Mouse (Mus musculus): ENCODE results near the gene Dpysl5.

Dpysl5 gene

GRCm38 (mm10) chr5:30701866-30702265 is 9.5 kb upstream of the Dpysl5 start:
- in situ Hi-C loops (cut with MboI; ENCODE audit: low sequenced_read_pairs) = loop anchor here (10.0 kb wide), 1 partner anchor 73 kb away; no protein-coding TSS in a partner anchor

- in situ Hi-C loops (cut with MboI; ENCODE audit: low sequenced_read_pairs) = loop anchor here (5.0 to 10.0 kb wide), 2 partner anchors 65 to 87 kb away; no protein-coding TSS in a partner anchor
These were observed 1.5 kb upstream of the Dpysl5 start for GRCm38 (mm10) chr5:30709744-30710383.

- in situ Hi-C loops (cut with MboI; ENCODE audit: low sequenced_read_pairs) = loop anchor here (5.0 kb wide), 1 partner anchor 87 kb away; no protein-coding TSS in a partner anchor
These were observed 878 bp upstream of the Dpysl5 start for GRCm38 (mm10) chr5:30710486-30710885.

GRCm38 (mm10) chr5:30712002-30712390 is 632 bp downstream of the Dpysl5 start:
- in situ Hi-C loops (cut with MboI; ENCODE audit: low sequenced_read_pairs) = loop anchor here (5.0 kb wide), 1 partner anchor 85 kb away; no protein-coding TSS in a partner anchor

DNA sequence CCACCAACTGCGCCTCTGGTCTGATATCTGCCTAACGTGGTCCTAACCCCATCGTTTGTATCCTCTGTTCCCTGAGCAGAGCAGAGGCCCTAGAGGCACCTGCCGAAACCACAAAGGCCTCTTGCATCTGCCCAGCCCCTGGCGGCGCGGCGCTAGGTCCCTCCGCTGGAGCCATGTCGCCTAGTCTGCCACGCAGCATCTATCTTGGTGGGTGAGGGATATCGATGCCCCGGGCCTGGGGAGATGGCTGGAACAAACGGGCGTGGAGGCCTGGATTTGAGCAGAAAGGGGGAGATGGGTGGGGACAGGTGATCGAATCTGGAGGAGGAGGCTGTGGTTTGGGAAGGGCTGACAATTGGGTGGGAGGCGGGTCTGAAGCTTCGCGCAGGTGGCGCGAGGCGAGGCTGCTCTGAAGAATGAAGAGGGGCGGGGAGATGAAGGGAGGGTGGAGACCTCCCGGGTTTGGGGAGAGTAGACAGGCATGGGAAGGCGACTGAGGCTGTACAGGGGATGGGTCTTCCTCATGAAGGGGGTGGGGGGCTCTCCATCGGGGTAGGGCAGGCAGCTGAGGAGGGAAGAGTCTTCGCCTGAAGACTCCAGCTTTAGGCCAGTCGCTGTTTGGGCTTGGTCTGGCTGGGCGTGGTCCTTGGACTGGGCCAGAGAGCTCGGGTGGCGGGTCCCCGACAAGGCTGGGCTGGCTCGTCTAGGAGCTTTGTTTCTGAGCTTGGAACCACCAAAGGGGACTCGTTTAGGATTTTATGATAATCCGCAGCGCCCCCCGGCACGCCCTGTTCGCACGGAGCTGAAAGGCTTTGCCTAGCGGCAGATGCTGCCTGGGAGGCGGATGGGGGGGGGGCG is 1.3 kb downstream of the Dpysl5 start:
- in situ Hi-C loops (cut with MboI; ENCODE audit: low sequenced_read_pairs) = loop anchor here (5.0 kb wide), 1 partner anchor 85 kb away; no protein-coding TSS in a partner anchor

- in situ Hi-C loops (cut with MboI; ENCODE audit: low sequenced_read_pairs) = loop anchor here (5.0 kb wide), 1 partner anchor 84 kb away; no protein-coding TSS in a partner anchor
These were observed 1.9 kb downstream of the Dpysl5 start for GRCm38 (mm10) chr5:30713299-30713675.

DNA sequence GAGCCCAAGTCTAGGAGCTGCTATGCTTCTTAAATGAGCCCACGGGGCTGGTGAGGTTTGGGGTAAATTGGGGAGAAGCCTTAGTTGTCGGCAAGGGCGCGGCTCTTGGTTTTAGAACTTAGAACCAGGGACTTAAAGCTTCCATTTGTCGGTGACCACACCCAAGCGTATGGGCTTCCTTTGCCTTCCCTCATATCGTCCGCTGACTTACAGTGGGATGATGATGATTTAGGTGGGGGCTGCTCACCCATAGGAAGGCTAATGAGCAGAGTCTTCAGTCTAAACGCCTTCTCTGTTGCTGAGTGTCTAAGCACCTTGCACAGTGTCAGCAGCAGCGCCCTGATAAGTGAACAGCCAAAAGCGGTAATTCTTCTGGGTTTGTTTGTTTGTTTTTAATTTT is 2.3 kb downstream of the Dpysl5 start:
- in situ Hi-C loops (cut with MboI; ENCODE audit: low sequenced_read_pairs) = loop anchor here (5.0 kb wide), 1 partner anchor 84 kb away; no protein-coding TSS in a partner anchor

GRCm38 (mm10) chr5:30716311-30716710 is 4.9 kb downstream of the Dpysl5 start:
- in situ Hi-C loops (cut with MboI; ENCODE audit: low sequenced_read_pairs) = no loop called here

GRCm38 (mm10) chr5:30717506-30717905 is 6.1 kb downstream of the Dpysl5 start:
- in situ Hi-C loops (cut with MboI; ENCODE audit: low sequenced_read_pairs) = no loop called here

- in situ Hi-C loops (cut with MboI; ENCODE audit: low sequenced_read_pairs) = no loop called here
These were observed 6.8 kb downstream of the Dpysl5 start for GRCm38 (mm10) chr5:30717991-30718703.

- in situ Hi-C loops (cut with MboI; ENCODE audit: low sequenced_read_pairs) = no loop called here
These were observed 10.6 kb downstream of the Dpysl5 start for GRCm38 (mm10) chr5:30721935-30722334.

DNA sequence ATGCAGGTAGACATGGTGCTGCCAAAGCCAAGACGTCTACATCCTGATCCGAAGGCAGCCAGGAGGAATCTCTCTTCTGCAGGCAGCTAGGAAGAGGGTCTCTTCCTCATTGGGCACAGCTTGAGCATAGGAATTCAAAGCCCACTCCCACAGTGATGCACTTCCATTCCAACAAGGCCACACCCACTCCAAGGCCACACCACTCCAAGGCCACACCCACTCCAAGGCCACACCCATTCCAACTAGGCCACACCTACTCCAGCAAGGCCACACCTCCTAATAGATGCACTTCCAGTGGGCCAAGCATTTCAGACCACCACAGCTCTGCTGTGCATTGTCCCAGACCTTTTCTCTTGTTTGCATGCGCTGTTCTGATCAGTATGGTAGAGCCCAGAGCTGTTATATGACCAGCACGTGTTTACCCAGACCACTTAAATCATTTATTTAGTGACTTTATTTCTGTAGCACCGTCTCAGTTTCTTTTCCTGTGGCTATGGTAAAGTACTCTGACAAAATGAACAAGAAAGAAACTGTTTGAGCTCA is 14.9 kb downstream of the Dpysl5 start:
- in situ Hi-C loops (cut with MboI; ENCODE audit: low sequenced_read_pairs) = no loop called here

- in situ Hi-C loops (cut with MboI; ENCODE audit: low sequenced_read_pairs) = no loop called here
These were observed 21.1 kb downstream of the Dpysl5 start for GRCm38 (mm10) chr5:30732511-30732910.

GRCm38 (mm10) chr5:30734666-30735065 is 23.3 kb downstream of the Dpysl5 start:
- in situ Hi-C loops (cut with MboI; ENCODE audit: low sequenced_read_pairs) = no loop called here

GRCm38 (mm10) chr5:30738127-30738828 is 26.9 kb downstream of the Dpysl5 start:
- in situ Hi-C loops (cut with MboI; ENCODE audit: low sequenced_read_pairs) = no loop called here

DNA sequence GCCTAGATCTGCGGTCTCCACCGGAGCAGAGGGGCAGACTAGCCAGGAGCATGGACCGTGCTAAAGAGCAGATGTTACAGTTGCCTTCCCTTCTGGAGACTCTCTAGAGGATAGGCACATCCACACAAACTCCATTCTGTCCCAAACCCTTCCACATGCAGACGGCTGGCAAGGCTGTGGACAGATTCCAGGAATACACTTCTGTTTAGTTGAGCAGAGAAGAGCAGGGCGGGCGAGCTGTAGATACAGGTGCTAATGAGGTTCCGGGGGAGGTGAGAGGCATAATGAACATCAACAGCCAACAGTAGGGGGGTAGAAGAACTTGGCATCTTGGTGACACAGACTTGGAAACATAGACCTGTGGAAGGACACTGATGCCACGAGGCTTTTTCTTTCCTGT is 28.2 kb downstream of the Dpysl5 start:
- in situ Hi-C loops (cut with MboI; ENCODE audit: low sequenced_read_pairs) = no loop called here

- in situ Hi-C loops (cut with MboI; ENCODE audit: low sequenced_read_pairs) = no loop called here
These were observed 38.4 kb downstream of the Dpysl5 start for GRCm38 (mm10) chr5:30749582-30750311.

- in situ Hi-C loops (cut with MboI; ENCODE audit: low sequenced_read_pairs) = no loop called here
These were observed 39.7 kb downstream of the Dpysl5 start for GRCm38 (mm10) chr5:30751071-30751470.

DNA sequence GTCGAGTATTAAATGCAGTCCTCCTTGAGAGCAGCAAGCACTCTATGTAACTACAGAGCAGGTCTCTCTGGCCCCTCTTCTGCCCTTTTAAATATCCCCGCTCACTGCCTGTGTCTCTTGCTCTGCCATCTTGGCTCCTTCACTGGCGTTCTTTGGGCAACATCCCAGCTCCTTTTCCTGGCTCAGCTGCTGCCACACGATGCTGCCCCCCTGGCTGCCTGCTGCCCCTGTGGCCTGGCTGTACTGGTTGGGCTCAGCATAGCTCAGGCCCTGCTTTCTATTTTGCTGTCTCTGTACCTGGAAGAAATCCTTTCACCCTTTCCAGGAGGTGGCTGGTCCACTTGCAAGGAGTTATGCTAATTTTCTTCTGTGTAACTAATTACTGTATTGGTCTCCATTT is 41.8 kb downstream of the Dpysl5 start:
- in situ Hi-C loops (cut with MboI; ENCODE audit: low sequenced_read_pairs) = no loop called here

DNA sequence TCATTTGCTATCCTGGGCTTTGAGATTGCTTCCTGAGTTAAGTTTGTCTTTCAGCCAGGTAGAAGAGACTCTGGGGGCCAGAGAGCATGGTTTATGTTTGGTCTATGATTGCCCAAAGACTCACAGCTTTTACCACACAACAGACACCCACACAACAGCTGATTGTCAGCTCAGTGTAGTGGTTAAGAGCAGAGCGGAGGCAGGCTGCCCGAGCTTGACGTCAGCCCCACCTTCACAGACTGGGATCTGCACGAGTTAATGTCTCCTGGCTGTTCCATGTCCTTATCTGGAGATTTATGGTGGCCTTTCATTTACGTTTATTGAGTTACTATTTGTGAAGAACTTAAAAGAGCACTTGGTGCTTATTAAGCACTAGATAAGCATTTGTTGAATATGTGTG is 43.9 kb downstream of the Dpysl5 start:
- in situ Hi-C loops (cut with MboI; ENCODE audit: low sequenced_read_pairs) = no loop called here
